Mouse (Mus musculus) myocyte (in vitro differentiated cells): Measurements from ENCODE around the gene Tssc4. TPM values are rescaled to one million over a fixed set of nuclear protein-coding genes. Genes with fewer than 3 reads are reported as not detected.

Experiments
- H3K27me3 ChIP-seq: one replicate; pipeline ENCODE4 v1.6.1; 2011; ENCODE audit not compliant: control insufficient read depth, insufficient read depth, insufficient read length
- H3K36me3 ChIP-seq: one replicate; pipeline ENCODE4 v1.6.1; 2011; ENCODE audit not compliant: control insufficient read depth, insufficient read depth
- H3K4me2 ChIP-seq: one replicate; pipeline ENCODE4 v1.6.1; 2011; ENCODE audit warnings: low read depth, control low read depth
- H3K4me3 ChIP-seq: one replicate; pipeline ENCODE4 v1.5.1; 2011; ENCODE audit warnings: mild to moderate bottlenecking, control low read depth, moderate library complexity
- H3K79me2 ChIP-seq: one replicate; pipeline ENCODE4 v1.6.1; 2011; ENCODE audit not compliant: control insufficient read depth, insufficient read depth
- H3ac ChIP-seq: one replicate; pipeline ENCODE4 v1.6.1; 2011; ENCODE audit not compliant: control insufficient read depth, insufficient read length
- CEBPB ChIP-seq: IDR thresholded peaks from 2 replicates; pipeline ENCODE4 v1.6.1; 2011; ENCODE audit warnings: mild to moderate bottlenecking, moderate library complexity; ENCODE audit not compliant: poor library complexity, insufficient read depth, severe bottlenecking
- E2F4 ChIP-seq: IDR thresholded peaks from one replicate; pipeline ENCODE4 v1.6.1; 2011; ENCODE audit warnings: mild to moderate bottlenecking, control low read depth, moderate library complexity; ENCODE audit not compliant: insufficient read depth
- MAX ChIP-seq: IDR thresholded peaks from one replicate; pipeline ENCODE4 v1.6.1; 2011; ENCODE audit warnings: low read depth, mild to moderate bottlenecking, control low read depth
- MYOD1 ChIP-seq, 3 experiments: IDR thresholded peaks; one replicate each; pipeline ENCODE4 v1.6.1; 2011; ENCODE audit warnings: control low read depth in 2 of 3, low read depth in 2 of 3, mild to moderate bottlenecking in 2 of 3, moderate library complexity in 1 of 3; ENCODE audit not compliant: insufficient read length in 2 of 3, control insufficient read depth in 1 of 3
- MYOG ChIP-seq, 3 experiments: IDR thresholded peaks; one replicate each; pipeline ENCODE4 v1.6.1; 2011; ENCODE audit warnings: control low read depth in 2 of 3, low read depth in 2 of 3, mild to moderate bottlenecking in 2 of 3; ENCODE audit not compliant: insufficient read length in 2 of 3, control insufficient read depth in 1 of 3, insufficient read depth in 1 of 3
- POLR2A ChIP-seq: IDR thresholded peaks from one replicate; pipeline ENCODE4 v1.6.1; 2011; ENCODE audit warnings: low read depth, mild to moderate bottlenecking, control low read depth, moderate library complexity; ENCODE audit not compliant: insufficient read length
- POLR2AphosphoS2 ChIP-seq: IDR thresholded peaks from one replicate; pipeline ENCODE4 v1.6.1; 2011; ENCODE audit warnings: low read depth, control low read depth; ENCODE audit not compliant: insufficient read length
- REST ChIP-seq: IDR thresholded peaks from one replicate; pipeline ENCODE4 v1.6.1; 2011; ENCODE audit warnings: mild to moderate bottlenecking, control low read depth, moderate library complexity; ENCODE audit not compliant: insufficient read depth, insufficient read length
- SRF ChIP-seq: IDR thresholded peaks from one replicate; pipeline ENCODE4 v1.6.1; 2011; ENCODE audit warnings: low read depth; ENCODE audit not compliant: control insufficient read depth, insufficient read length
- TCF12 ChIP-seq: IDR thresholded peaks from one replicate; pipeline ENCODE4 v1.6.1; 2011; ENCODE audit warnings: mild to moderate bottlenecking, control low read depth; ENCODE audit not compliant: poor library complexity, insufficient read depth, severe bottlenecking
- TCF3 ChIP-seq: IDR thresholded peaks from one replicate; pipeline ENCODE4 v1.6.1; 2011; ENCODE audit warnings: low read depth, control low read depth; ENCODE audit not compliant: insufficient read length
- USF1 ChIP-seq: IDR thresholded peaks from one replicate; pipeline ENCODE4 v1.6.1; 2011; ENCODE audit warnings: low read depth, mild to moderate bottlenecking, control low read depth, moderate library complexity
- polyA plus RNA-seq: library from polyadenylated mRNA; unstranded; fragments of >200 nt; fragmentation: generic; extraction: Trizol; gene quantifications from one replicate; pipeline ENCODE4 v1.2.1, GENCODE M21; 2012; ENCODE audit warnings: missing spikeins

Gene Tssc4
- polyA plus RNA-seq, 1 experiment = 78.6 TPM

GRCm38 (mm10) chr7:143087070-143087579, 18.1 kb downstream of the Tssc4 start:
- TF ChIP-seq TCF3 = no peak
- no peak for TF ChIP-seq USF1
- no peak for TF ChIP-seq POLR2A
- Histone ChIP-seq H3K36me3 (no peaks in the 10 kb centered on the region), H3ac (no peak overlapping the region), H3K4me3 (no peak overlapping the region), H3K79me2 (no peaks in the 10 kb centered on the region), H3K4me2 (no peak overlapping the region), H3K27me3 (peaks cover 16% of the 10 kb centered on the region)

GRCm38 (mm10) chr7:143093847-143094246, 24.8 kb downstream of the Tssc4 start:
- TF ChIP-seq MAX (no peak), POLR2A (no peak), TCF3 (no peak), MYOD1 (IDR thresholded peaks at IDR 0.05; ENCODE audit: control insufficient read depth in 1 of 3, insufficient read length in 2 of 3, low read depth in 2 of 3) (no peak), TCF12 (no peak), CEBPB (no peak), MYOG (IDR thresholded peaks at IDR 0.05; ENCODE audit: control insufficient read depth in 1 of 3, insufficient read depth in 1 of 3, insufficient read length in 2 of 3, low read depth in 2 of 3) (no peak), USF1 (no peak), E2F4 (no peak), POLR2AphosphoS2 (no peak), REST (no peak)
- no peaks in the 10 kb centered on the region for H3K79me2 ChIP-seq
- no peaks in the 10 kb centered on the region for H3K36me3 ChIP-seq
- H3K4me2 ChIP-seq = no peak overlapping the region
- no peak overlapping the region for H3K4me3 ChIP-seq
- H3ac ChIP-seq = no peak overlapping the region
- peaks cover 21% of the 10 kb centered on the region for H3K27me3 ChIP-seq

GRCm38 (mm10) chr7:143094592-143095553, 25.8 kb downstream of the Tssc4 start, which contains the start of gene Trpm5:
TSS of gene Trpm5 (minus strand) at chr7:143094642.
- H3K79me2 ChIP-seq = no peaks in the 10 kb centered on the region
- no peak within 1 kb of the TSS for H3K4me2 ChIP-seq
- H3K4me3 ChIP-seq = no peak within 1 kb of the TSS
- H3K36me3 ChIP-seq = no peaks in the 10 kb centered on the region
- peaks cover 15% of the 10 kb centered on the region for H3K27me3 ChIP-seq
- no peak within 1 kb of the TSS for H3ac ChIP-seq
- TF ChIP-seq POLR2A = no peak
- TF ChIP-seq POLR2AphosphoS2 = no peak
- no peak for TF ChIP-seq CEBPB
- TF ChIP-seq REST = no peak

GRCm38 (mm10) chr7:143095554-143095907, 26.5 kb downstream of the Tssc4 start:
- H3K27me3 ChIP-seq = peaks cover 15% of the 10 kb centered on the region
- H3K79me2 ChIP-seq = no peaks in the 10 kb centered on the region
- H3K36me3 ChIP-seq = no peaks in the 10 kb centered on the region
- H3K4me3 ChIP-seq = no peak overlapping the region
- TF ChIP-seq MYOD1 (IDR thresholded peaks at IDR 0.05; ENCODE audit: control insufficient read depth in 1 of 3, insufficient read length in 2 of 3, low read depth in 2 of 3) = no peak
- no peak for TF ChIP-seq MYOG (IDR thresholded peaks at IDR 0.05; ENCODE audit: control insufficient read depth in 1 of 3, insufficient read depth in 1 of 3, insufficient read length in 2 of 3, low read depth in 2 of 3)
- no peak for TF ChIP-seq USF1
- no peak for TF ChIP-seq CEBPB
- TF ChIP-seq SRF = no peak
- TF ChIP-seq TCF3 = no peak
- no peak for TF ChIP-seq POLR2AphosphoS2
- no peak for TF ChIP-seq REST
- no peak for TF ChIP-seq TCF12
- TF ChIP-seq MAX = no peak
- TF ChIP-seq E2F4 = no peak
- H3ac ChIP-seq = no peak overlapping the region
- H3K4me2 ChIP-seq = no peak overlapping the region

- Histone ChIP-seq H3K4me2 (peak overlapping the region; percentile 0), H3K27me3 (peaks cover 18% of the 10 kb centered on the region), H3K36me3 (no peaks in the 10 kb centered on the region), H3K79me2 (no peaks in the 10 kb centered on the region), H3ac (no peak overlapping the region), H3K4me3 (no peak overlapping the region)
- no peak for TF ChIP-seq MAX
- TF ChIP-seq POLR2A = no peak
- TF ChIP-seq MYOD1 (IDR thresholded peaks at IDR 0.05; ENCODE audit: control insufficient read depth in 1 of 3, insufficient read length in 2 of 3, low read depth in 2 of 3) = no peak
- TF ChIP-seq TCF12 = no peak
- TF ChIP-seq MYOG (IDR thresholded peaks at IDR 0.05; ENCODE audit: control insufficient read depth in 1 of 3, insufficient read depth in 1 of 3, insufficient read length in 2 of 3, low read depth in 2 of 3) = no peak
- TF ChIP-seq POLR2AphosphoS2 = no peak
- no peak for TF ChIP-seq REST
- no peak for TF ChIP-seq USF1
- no peak for TF ChIP-seq E2F4
- no peak for TF ChIP-seq TCF3
- TF ChIP-seq SRF = no peak
- no peak for TF ChIP-seq CEBPB
Measured at GRCm38 (mm10) chr7:143100759-143101158, 31.7 kb downstream of the Tssc4 start.
